Mouse (Mus musculus): ENCODE measurements at regions not wholly inside any gene's neighbourhood (a gene's known extent, or its start where the extent isn't known, plus 50 kb on each side); places are given as distances from the start of the nearest gene placed in this dataset.
"Not testable (repeated sequence)": the region's sequence is repeated elsewhere in the genome, so short reads cannot be mapped to it uniquely, and the experiment has no call there.

GRCm38 (mm10) chr15:5811154-5811732 lies 488.3 kb upstream of the Dab2 start:
- no peaks in the 10 kb centered on the region for H3K36me3 ChIP-seq (ENCODE audit: insufficient read depth, low read length)
- H3K4me1 ChIP-seq (replicated peaks; ENCODE audit: insufficient read depth, low read length), result no peaks in the 10 kb centered on the region
- H3K27ac ChIP-seq, result no peak overlapping the region
- 73% methylated on average over 9 of the region's 9 CpGs for WGBS
- no peak overlapping the region for H3K4me2 ChIP-seq (ENCODE audit: low read length)
- ATAC-seq (replicated peaks; ENCODE audit: low FRiP score, low read depth), result no peak
- DNase-seq (ENCODE audit: low spot score), result no peak
- no peak for TF ChIP-seq CTCF (IDR thresholded peaks at IDR 0.05; ENCODE audit: low read depth)
- H3K9me3 ChIP-seq (replicated peaks; ENCODE audit: low read length), result no peaks in the 10 kb centered on the region
- H3K4me3 ChIP-seq (replicated peaks; ENCODE audit: low read depth, low read length), result no peak overlapping the region
- no peaks in the 10 kb centered on the region for H3K27me3 ChIP-seq (ENCODE audit: insufficient read depth, low read length)
- H3K9ac ChIP-seq (ENCODE audit: low read depth, low read length), result no peak overlapping the region

DNA sequence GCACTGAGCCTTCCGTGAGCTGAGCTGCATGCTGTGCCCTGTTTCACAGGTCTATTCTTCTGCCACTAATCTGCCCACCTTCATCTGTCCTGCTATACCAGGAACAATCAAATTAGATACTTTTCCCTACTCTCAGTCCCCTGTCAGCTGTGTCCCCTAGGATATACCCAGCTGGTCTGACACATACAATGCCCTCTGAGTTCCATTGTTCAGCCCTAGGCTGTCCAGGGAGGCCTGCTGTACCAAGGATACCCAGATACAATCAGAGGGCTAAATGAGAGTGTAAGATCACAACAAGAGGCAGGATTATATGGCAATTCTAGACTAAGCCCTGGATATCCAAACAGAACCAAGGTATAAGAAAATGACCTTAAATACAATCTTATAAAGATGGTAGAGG lies 487.6 kb upstream of the Dab2 start:
- Histone ChIP-seq H3K4me3 (replicated peaks; ENCODE audit: low read depth, low read length) (no peak overlapping the region), H3K4me2 (ENCODE audit: low read length) (no peak overlapping the region), H3K27me3 (ENCODE audit: insufficient read depth, low read length) (no peaks in the 10 kb centered on the region), H3K9ac (ENCODE audit: low read depth, low read length) (no peak overlapping the region), H3K27ac (no peak overlapping the region), H3K4me1 (replicated peaks; ENCODE audit: insufficient read depth, low read length) (no peaks in the 10 kb centered on the region), H3K9me3 (replicated peaks; ENCODE audit: low read length) (no peaks in the 10 kb centered on the region), H3K36me3 (ENCODE audit: insufficient read depth, low read length) (no peaks in the 10 kb centered on the region)
- no peak for TF ChIP-seq CTCF (IDR thresholded peaks at IDR 0.05; ENCODE audit: low read depth)
- ATAC-seq (replicated peaks; ENCODE audit: low FRiP score, low read depth), result no peak
- DNase-seq (ENCODE audit: low spot score), result no peak
- 100% methylated on average over 1 of the region's 1 CpGs for WGBS

- ATAC-seq (replicated peaks; ENCODE audit: low FRiP score, low read depth), result no peak
These were observed 481.5 kb upstream of the Dab2 start for GRCm38 (mm10) chr15:5817901-5818576.

GRCm38 (mm10) chr15:5839963-5840362 lies 459.6 kb upstream of the Dab2 start:
- Histone ChIP-seq H3K27ac (no peak overlapping the region), H3K4me1 (replicated peaks; ENCODE audit: insufficient read depth, low read length) (no peaks in the 10 kb centered on the region), H3K27me3 (ENCODE audit: insufficient read depth, low read length) (no peaks in the 10 kb centered on the region), H3K9me3 (replicated peaks; ENCODE audit: low read length) (no peaks in the 10 kb centered on the region), H3K4me3 (replicated peaks; ENCODE audit: low read depth, low read length) (no peak overlapping the region), H3K4me2 (ENCODE audit: low read length) (no peak overlapping the region), H3K9ac (ENCODE audit: low read depth, low read length) (no peak overlapping the region), H3K36me3 (ENCODE audit: insufficient read depth, low read length) (no peaks in the 10 kb centered on the region)
- 70% methylated on average over 4 of the region's 4 CpGs for WGBS
- ATAC-seq (replicated peaks; ENCODE audit: low FRiP score, low read depth) (no peak), DNase-seq (ENCODE audit: low spot score) (no peak)
- no peak for TF ChIP-seq CTCF (IDR thresholded peaks at IDR 0.05; ENCODE audit: low read depth)

More at GRCm38 (mm10) chr15:5817901-5818576, 481.5 kb upstream of the Dab2 start:
- Histone ChIP-seq H3K27me3 (ENCODE audit: insufficient read depth, low read length) (no peaks in the 10 kb centered on the region), H3K4me1 (replicated peaks; ENCODE audit: insufficient read depth, low read length) (no peaks in the 10 kb centered on the region), H3K9ac (ENCODE audit: low read depth, low read length) (no peak overlapping the region), H3K9me3 (replicated peaks; ENCODE audit: low read length) (no peaks in the 10 kb centered on the region), H3K4me3 (replicated peaks; ENCODE audit: low read depth, low read length) (no peak overlapping the region), H3K36me3 (ENCODE audit: insufficient read depth, low read length) (no peaks in the 10 kb centered on the region), H3K27ac (no peak overlapping the region), H3K4me2 (ENCODE audit: low read length) (no peak overlapping the region)
- no peak for DNase-seq (ENCODE audit: low spot score)
- 58% methylated on average over 7 of the region's 7 CpGs for WGBS
- no peak for TF ChIP-seq CTCF (IDR thresholded peaks at IDR 0.05; ENCODE audit: low read depth)

- not testable (repeated sequence) for H3K9me3 ChIP-seq (replicated peaks; ENCODE audit: low read length); H3K4me2 ChIP-seq (ENCODE audit: low read length); H3K36me3 ChIP-seq (ENCODE audit: insufficient read depth, low read length); H3K4me3 ChIP-seq (replicated peaks; ENCODE audit: low read depth, low read length); H3K9ac ChIP-seq (ENCODE audit: low read depth, low read length); H3K27ac ChIP-seq; ATAC-seq (replicated peaks; ENCODE audit: low FRiP score, low read depth); H3K4me1 ChIP-seq (replicated peaks; ENCODE audit: insufficient read depth, low read length); H3K27me3 ChIP-seq (ENCODE audit: insufficient read depth, low read length)
- DNase-seq (ENCODE audit: low spot score), result peak; percentile 61
- 86% methylated on average over 14 of the region's 15 CpGs for WGBS
These were observed 458.0 kb upstream of the Dab2 start for GRCm38 (mm10) chr15:5841369-5842149.

- 92% methylated on average over 5 of the region's 5 CpGs for WGBS
- Histone ChIP-seq H3K27ac (no peak overlapping the region), H3K27me3 (ENCODE audit: insufficient read depth, low read length) (no peaks in the 10 kb centered on the region), H3K9ac (ENCODE audit: low read depth, low read length) (no peak overlapping the region), H3K36me3 (ENCODE audit: insufficient read depth, low read length) (no peaks in the 10 kb centered on the region), H3K4me2 (ENCODE audit: low read length) (no peak overlapping the region), H3K4me3 (replicated peaks; ENCODE audit: low read depth, low read length) (no peak overlapping the region), H3K4me1 (replicated peaks; ENCODE audit: insufficient read depth, low read length) (no peaks in the 10 kb centered on the region), H3K9me3 (replicated peaks; ENCODE audit: low read length) (no peaks in the 10 kb centered on the region)
- no peak for TF ChIP-seq CTCF (IDR thresholded peaks at IDR 0.05; ENCODE audit: low read depth)
- ATAC-seq (replicated peaks; ENCODE audit: low FRiP score, low read depth) (no peak), DNase-seq (ENCODE audit: low spot score) (no peak)
These were observed 453.0 kb upstream of the Dab2 start for GRCm38 (mm10) chr15:5846571-5846970.

Measured in kidney, postnatal 0 days (tissue).